Mouse (Mus musculus) stomach, postnatal 0 days (tissue): ENCODE results near the gene Cadm4. TPM values are rescaled to one million over a fixed set of nuclear protein-coding genes. Genes with fewer than 3 reads are reported as not detected.
"Not testable (repeated sequence)": the region's sequence is repeated elsewhere in the genome, so short reads cannot be mapped to it uniquely, and the experiment has no call there.

Experiments used
- ATAC-seq: fragments of 200-750 bp; cut with Nextera tagmentation; 2 replicates; pipeline ENCODE4 v1.8.0; 2017; ENCODE audit not compliant: low FRiP score, low TSS enrichment
- DNase-seq: peaks from one replicate; pipeline ENCODE4 v3.0.0-alpha.2; 2016; ENCODE audit warnings: low spot score
- H3K27ac ChIP-seq: fragments of 300-500 bp; sonication (generic); replicated peaks from 2 replicates; pipeline ENCODE4 v1.5.1; 2014; ENCODE audit warnings: mild to moderate bottlenecking, control low read depth
- H3K27me3 ChIP-seq: fragments of 300-500 bp; sonication (generic); 2 replicates; pipeline ENCODE4 v1.6.1; 2014; ENCODE audit warnings: low read length; ENCODE audit not compliant: control insufficient read depth, insufficient read depth
- H3K36me3 ChIP-seq: fragments of 300-500 bp; sonication (generic); 2 replicates; pipeline ENCODE4 v1.6.1; 2014; ENCODE audit warnings: low read length, mixed read lengths; ENCODE audit not compliant: control insufficient read depth, insufficient read depth
- H3K4me1 ChIP-seq: fragments of 300-500 bp; sonication (generic); replicated peaks from 2 replicates; pipeline ENCODE4 v1.6.1; 2014; ENCODE audit warnings: antibody characterized with exemption; ENCODE audit not compliant: control insufficient read depth, insufficient read depth
- H3K4me2 ChIP-seq: fragments of 300-500 bp; sonication (generic); replicated peaks from 2 replicates; pipeline ENCODE4 v1.6.1; 2014; ENCODE audit warnings: low read depth, mild to moderate bottlenecking, control low read depth, moderate library complexity
- H3K4me3 ChIP-seq: fragments of 300-500 bp; sonication (generic); 2 replicates; pipeline ENCODE4 v1.5.1; 2014; ENCODE audit warnings: low read depth, low read length, control low read depth
- H3K9ac ChIP-seq: fragments of 300-500 bp; sonication (generic); 2 replicates; pipeline ENCODE4 v1.6.1; 2014; ENCODE audit warnings: mild to moderate bottlenecking, low read length, control low read depth, mixed read lengths
- H3K9me3 ChIP-seq: fragments of 300-500 bp; sonication (generic); 2 replicates; pipeline ENCODE4 v1.6.1; 2016; ENCODE audit warnings: low read length; ENCODE audit not compliant: control insufficient read depth
- CTCF ChIP-seq: IDR thresholded peaks from 2 replicates; pipeline ENCODE4 v1.5.1; 2016; ENCODE audit warnings: antibody characterized with exemption, low read depth, mild to moderate bottlenecking, moderate library complexity
- EP300 ChIP-seq: optimal IDR thresholded peaks from 2 replicates; pipeline ENCODE3; 2016; ENCODE audit warnings: antibody characterized with exemption
- WGBS: fragments of 180-500 bp; shearing (Covaris S2); extraction: QIAGEN DNeasy Blood & Tissue Kit; methylation state at CpG from one replicate; pipeline ENCODE4 v1.1.7; 2014; 5-methylcytosine and 5-hydroxymethylcytosine counted together
- polyA plus RNA-seq: library from polyadenylated mRNA; unstranded; fragments of >200 nt; fragmentation: Nextera tagmentation; extraction: Ambion mirVana; gene quantifications from 2 replicates; pipeline ENCODE4 v1.2.1, GENCODE M21; 2015

Cadm4 gene
- polyA plus RNA-seq, 1 experiment from 2014 or later, result 3.4 TPM

- 3% methylated on average over 25 of the region's 38 CpGs for WGBS
Observed at GRCm38 (mm10) chr7:24482208-24483020, 591 bp downstream of the Cadm4 start.

GRCm38 (mm10) chr7:24483291-24483690 is 1.5 kb downstream of the Cadm4 start:
- H3K27me3 ChIP-seq, H3K27ac ChIP-seq, H3K4me2 ChIP-seq, ATAC-seq, DNase-seq, H3K36me3 ChIP-seq, H3K4me1 ChIP-seq, H3K9me3 ChIP-seq, H3K4me3 ChIP-seq, H3K9ac ChIP-seq: not testable (repeated sequence)
- WGBS, result 49% methylated on average over 6 of the region's 6 CpGs

More at GRCm38 (mm10) chr7:24482208-24483020, 591 bp downstream of the Cadm4 start:
- ATAC-seq, result 0 out of 2 replicates have a peak, but pooled peaks have one; percentile 1
- no peak overlapping the region for H3K27ac ChIP-seq
- peak overlapping the region; percentile 65 for H3K9ac ChIP-seq
- peak overlapping the region; percentile 92 for H3K4me2 ChIP-seq
- H3K4me3 ChIP-seq, result peak overlapping the region; percentile 52
- no peaks in the 10 kb centered on the region for H3K4me1 ChIP-seq
- TF ChIP-seq EP300, result no peak
- no peak for TF ChIP-seq CTCF
- H3K27me3 ChIP-seq, result no peaks in the 10 kb centered on the region
- no peaks in the 10 kb centered on the region for H3K36me3 ChIP-seq
- H3K9me3 ChIP-seq, result no peaks in the 10 kb centered on the region
- DNase-seq, result no peak

- 86% methylated on average over 9 of the region's 9 CpGs for WGBS
Observed at GRCm38 (mm10) chr7:24485481-24485880, 3.7 kb downstream of the Cadm4 start.

GRCm38 (mm10) chr7:24486654-24487130 is 4.9 kb downstream of the Cadm4 start:
- no peak for DNase-seq
- 62% methylated on average over 9 of the region's 9 CpGs for WGBS
- Histone ChIP-seq H3K27me3 (no peaks in the 10 kb centered on the region), H3K36me3 (no peaks in the 10 kb centered on the region), H3K9ac (no peak overlapping the region), H3K4me1 (no peaks in the 10 kb centered on the region), H3K9me3 (no peaks in the 10 kb centered on the region), H3K4me3 (no peak overlapping the region), H3K4me2 (no peak overlapping the region), H3K27ac (no peak overlapping the region)
- no peak for TF ChIP-seq EP300
- no peak for TF ChIP-seq CTCF
- ATAC-seq, result no peak

More at GRCm38 (mm10) chr7:24485481-24485880, 3.7 kb downstream of the Cadm4 start:
- no peak overlapping the region for H3K4me2 ChIP-seq
- ATAC-seq, result no peak
- no peaks in the 10 kb centered on the region for H3K27me3 ChIP-seq
- H3K4me3 ChIP-seq, result no peak overlapping the region
- H3K36me3 ChIP-seq, result no peaks in the 10 kb centered on the region
- DNase-seq, result no peak
- no peak overlapping the region for H3K9ac ChIP-seq
- no peaks in the 10 kb centered on the region for H3K9me3 ChIP-seq
- TF ChIP-seq CTCF (no peak), EP300 (no peak)
- H3K4me1 ChIP-seq, result no peaks in the 10 kb centered on the region
- no peak overlapping the region for H3K27ac ChIP-seq

- Histone ChIP-seq H3K27me3 (no peaks in the 10 kb centered on the region), H3K4me2 (no peak overlapping the region), H3K4me3 (no peak overlapping the region), H3K9ac (no peak overlapping the region), H3K4me1 (no peaks in the 10 kb centered on the region), H3K36me3 (no peaks in the 10 kb centered on the region), H3K9me3 (no peaks in the 10 kb centered on the region), H3K27ac (no peak overlapping the region)
- ATAC-seq (no peak), DNase-seq (no peak)
- TF ChIP-seq CTCF (no peak), EP300 (no peak)
- WGBS, result 31% methylated on average over 3 of the region's 3 CpGs
Observed at GRCm38 (mm10) chr7:24487403-24487802, 5.6 kb downstream of the Cadm4 start.

GRCm38 (mm10) chr7:24488303-24488702 is 6.5 kb downstream of the Cadm4 start:
- no peaks in the 10 kb centered on the region for H3K36me3 ChIP-seq

More at GRCm38 (mm10) chr7:24488303-24488702, 6.5 kb downstream of the Cadm4 start:
- no peak for TF ChIP-seq CTCF
- no peak for TF ChIP-seq EP300
- Histone ChIP-seq H3K9ac (no peak overlapping the region), H3K9me3 (no peaks in the 10 kb centered on the region), H3K27me3 (no peaks in the 10 kb centered on the region), H3K27ac (no peak overlapping the region), H3K4me1 (no peaks in the 10 kb centered on the region), H3K4me3 (no peak overlapping the region), H3K4me2 (no peak overlapping the region)
- WGBS, result 83% methylated on average over 8 of the region's 8 CpGs
- DNase-seq (no peak), ATAC-seq (no peak)
